Mouse (Mus musculus) thymus, adult 2 months (tissue): ENCODE data around the gene Pla2g2e. TPM values are rescaled to one million over a fixed set of nuclear protein-coding genes. Genes with fewer than 3 reads are reported as not detected.

Source experiments
- DNase-seq: peaks from one replicate; pipeline ENCODE4 v3.0.0; 2021
- H3K27ac ChIP-seq: fragments of 200-500 bp; 2 replicates; pipeline ENCODE4 v1.5.1; 2012; ENCODE audit warnings: low read length, control low read depth; ENCODE audit not compliant: control insufficient read depth, insufficient read depth
- H3K27me3 ChIP-seq: fragments of 200-500 bp; 2 replicates; pipeline ENCODE4 v1.6.1; 2012; ENCODE audit warnings: mild to moderate bottlenecking, low read length, moderate library complexity, mixed read lengths; ENCODE audit not compliant: control insufficient read depth, insufficient read depth
- H3K36me3 ChIP-seq: fragments of 200-500 bp; 2 replicates; pipeline ENCODE4 v1.6.1; 2012; ENCODE audit warnings: mild to moderate bottlenecking, low read length, moderate library complexity; ENCODE audit not compliant: control insufficient read depth, insufficient read depth
- H3K4me1 ChIP-seq: fragments of 200-500 bp; replicated peaks from 2 replicates; pipeline ENCODE4 v1.6.1; 2012; ENCODE audit warnings: low read length; ENCODE audit not compliant: control insufficient read depth, insufficient read depth
- H3K4me3 ChIP-seq: fragments of 200-500 bp; 2 replicates; pipeline ENCODE4 v1.5.1; 2012; ENCODE audit warnings: mild to moderate bottlenecking, low read length, control low read depth, moderate library complexity; ENCODE audit not compliant: control insufficient read depth, insufficient read depth
- CTCF ChIP-seq: fragments of 200-500 bp; IDR thresholded peaks from 2 replicates; pipeline ENCODE4 v1.5.1; 2012; ENCODE audit warnings: mild to moderate bottlenecking, control low read depth, low read length, moderate library complexity, borderline replicate concordance; ENCODE audit not compliant: control insufficient read depth, poor library complexity, insufficient read depth; ENCODE audit errors: extremely low read depth
- POLR2A ChIP-seq: fragments of 200-500 bp; IDR thresholded peaks from 2 replicates; pipeline ENCODE4 v1.6.1; 2012; ENCODE audit warnings: mild to moderate bottlenecking, low read length, control low read depth, moderate library complexity; ENCODE audit not compliant: control insufficient read depth, poor library complexity, insufficient read depth; ENCODE audit errors: extremely low read depth
- WGBS: fragments of 180-500 bp; shearing (Covaris S2); methylation state at CpG from one replicate; pipeline ENCODE4 v1.1.7; 2018; 5-methylcytosine and 5-hydroxymethylcytosine counted together
- polyA plus RNA-seq: library from polyadenylated mRNA; depleted of rRNA; stranded (reverse); fragments of >200 nt; gene quantifications from 2 replicates; pipeline ENCODE4 v1.2.3, GENCODE M21; 2012; rRNA removed

Gene Pla2g2e
- polyA plus RNA-seq, 1 experiment: 1.1 TPM

GRCm38 (mm10) chr4:138922131-138922459 lies 44.4 kb downstream of the Pla2g2e start:
- TF ChIP-seq POLR2A (no peak), CTCF (peak; percentile 98)
- H3K4me3 ChIP-seq: no peak overlapping the region
- 3% methylated on average over 11 of the region's 11 CpGs for WGBS

GRCm38 (mm10) chr4:138925561-138925960 lies 47.8 kb downstream of the Pla2g2e start:
- H3K27ac ChIP-seq: no peak overlapping the region
- no peak for DNase-seq
- no peaks in the 10 kb centered on the region for H3K4me1 ChIP-seq
- no peaks in the 10 kb centered on the region for H3K27me3 ChIP-seq
- H3K4me3 ChIP-seq: no peak overlapping the region
- no peaks in the 10 kb centered on the region for H3K36me3 ChIP-seq
- TF ChIP-seq POLR2A (no peak), CTCF (no peak)
- WGBS: 79% methylated on average over 2 of the region's 2 CpGs

More at GRCm38 (mm10) chr4:138922131-138922459, 44.4 kb downstream of the Pla2g2e start:
- Histone ChIP-seq H3K36me3 (no peaks in the 10 kb centered on the region), H3K4me1 (no peaks in the 10 kb centered on the region), H3K27me3 (no peaks in the 10 kb centered on the region), H3K27ac (no peak overlapping the region)
- DNase-seq: peak; percentile 93

Other genes starting within 250 kb of the Pla2g2e start
- 0.08 and 0.09 TPM in 2 replicates for gene Vwa5b1, start 242.1 kb upstream of the Pla2g2e start, polyA plus RNA-seq
- not detected in 2 replicates for gene Pla2g2c, start 153.2 kb upstream of the Pla2g2e start, polyA plus RNA-seq
- 1.1 and 2.0 TPM in 2 replicates for gene Ubxn10, start 140.8 kb upstream of the Pla2g2e start, polyA plus RNA-seq
- 2.1 and 3.1 TPM in 2 replicates for gene Pla2g2f, start 120.3 kb upstream of the Pla2g2e start, polyA plus RNA-seq
- 35.0 and 54.4 TPM in 2 replicates for gene Pla2g2d, start 102.2 kb upstream of the Pla2g2e start, polyA plus RNA-seq
- gene Pla2g5, start 14.5 kb upstream of the Pla2g2e start, polyA plus RNA-seq: 1.1 and 11.5 TPM in 2 replicates
- gene Gm13030, start 4.0 kb upstream of the Pla2g2e start, polyA plus RNA-seq: not detected in 2 replicates
- 8.9 and 9.5 TPM in 2 replicates for gene Otud3, start 36.0 kb downstream of the Pla2g2e start, polyA plus RNA-seq
- gene Rnf186, start 89.2 kb downstream of the Pla2g2e start, polyA plus RNA-seq: 2.1 and 2.3 TPM in 2 replicates
- 30.2 and 30.7 TPM in 2 replicates for gene Tmco4, start 94.9 kb downstream of the Pla2g2e start, polyA plus RNA-seq
- gene Htr6, start 197.6 kb downstream of the Pla2g2e start, polyA plus RNA-seq: not detected in 2 replicates
- 35.7 and 36.3 TPM in 2 replicates for gene Nbl1, start 215.1 kb downstream of the Pla2g2e start, polyA plus RNA-seq